Mouse (Mus musculus): ENCODE data around the gene Smarca2. TPM values are rescaled to one million over a fixed set of nuclear protein-coding genes. Genes with fewer than 3 reads are reported as not detected.
"Not testable (repeated sequence)": the region's sequence is repeated elsewhere in the genome, so short reads cannot be mapped to it uniquely, and the experiment has no call there.

Smarca2 gene
- polyA plus RNA-seq, 2 experiments from 2014 or later: 43.0 to 60.0 TPM

GRCm38 (mm10) chr19:26617287-26617686 lies 12.4 kb downstream of the Smarca2 start:
- ATAC-seq: no peak

- ATAC-seq: no peak
These were observed 25.9 kb downstream of the Smarca2 start for GRCm38 (mm10) chr19:26630712-26631235.

- ATAC-seq: no peak
These were observed 27.4 kb downstream of the Smarca2 start for GRCm38 (mm10) chr19:26632228-26632627.

- no peak for ATAC-seq
These were observed 35.7 kb downstream of the Smarca2 start for GRCm38 (mm10) chr19:26640556-26640955.

- ATAC-seq: no peak
These were observed 36.4 kb downstream of the Smarca2 start for GRCm38 (mm10) chr19:26641269-26641668.

- ATAC-seq: no peak
These were observed 38.2 kb downstream of the Smarca2 start for GRCm38 (mm10) chr19:26643011-26643410.

GRCm38 (mm10) chr19:26643936-26644335 lies 39.1 kb downstream of the Smarca2 start:
- ATAC-seq: no peak

- ATAC-seq: no peak
These were observed 40.2 kb downstream of the Smarca2 start for GRCm38 (mm10) chr19:26645016-26645415.

- peak; percentile 92 for ATAC-seq
These were observed 41.3 kb downstream of the Smarca2 start for GRCm38 (mm10) chr19:26646128-26646527.

GRCm38 (mm10) chr19:26650585-26651273 lies 45.9 kb downstream of the Smarca2 start:
- ATAC-seq: no peak

GRCm38 (mm10) chr19:26658324-26658723 lies 53.5 kb downstream of the Smarca2 start:
- no peak for ATAC-seq

GRCm38 (mm10) chr19:26659976-26660375 lies 55.1 kb downstream of the Smarca2 start:
- no peak for ATAC-seq

- ATAC-seq: no peak
These were observed 56.3 kb downstream of the Smarca2 start for GRCm38 (mm10) chr19:26661198-26661597.

- no peak for ATAC-seq
These were observed 61.5 kb downstream of the Smarca2 start for GRCm38 (mm10) chr19:26666303-26666702.

GRCm38 (mm10) chr19:26670089-26670488 lies 65.2 kb downstream of the Smarca2 start:
- no peak for ATAC-seq

- ATAC-seq: not testable (repeated sequence)
These were observed 66.6 kb downstream of the Smarca2 start for GRCm38 (mm10) chr19:26671413-26671812.

- ATAC-seq: no peak
These were observed 71.1 kb downstream of the Smarca2 start for GRCm38 (mm10) chr19:26675917-26676316.

GRCm38 (mm10) chr19:26678543-26678942 lies 73.7 kb downstream of the Smarca2 start:
- ATAC-seq: no peak

GRCm38 (mm10) chr19:26679674-26680073 lies 74.8 kb downstream of the Smarca2 start:
- no peak for ATAC-seq

- no peak for ATAC-seq
These were observed 76.7 kb downstream of the Smarca2 start for GRCm38 (mm10) chr19:26681549-26681948.

GRCm38 (mm10) chr19:26682130-26682529 lies 77.3 kb downstream of the Smarca2 start:
- ATAC-seq: no peak

GRCm38 (mm10) chr19:26682731-26683130 lies 77.9 kb downstream of the Smarca2 start:
- no peak for ATAC-seq

GRCm38 (mm10) chr19:26683731-26684130 lies 78.9 kb downstream of the Smarca2 start:
- peak; percentile 99 for ATAC-seq

- ATAC-seq: no peak
These were observed 85.7 kb downstream of the Smarca2 start for GRCm38 (mm10) chr19:26690516-26690915.

- ATAC-seq: no peak
These were observed 92.3 kb downstream of the Smarca2 start for GRCm38 (mm10) chr19:26697107-26697506.
